Mouse (Mus musculus) liver, adult 2 months (tissue): ENCODE results near the gene Efcab5.

Experiments
- CTCF ChIP-seq: fragments of 200-500 bp; IDR thresholded peaks from 2 replicates; pipeline ENCODE4 v1.5.1; 2011; ENCODE audit warnings: low read depth, low read length, control low read depth
- POLR2A ChIP-seq: fragments of 200-500 bp; IDR thresholded peaks from 2 replicates; pipeline ENCODE4 v1.6.1; 2011; ENCODE audit warnings: low read length, control low read depth; ENCODE audit not compliant: insufficient read depth; ENCODE audit errors: extremely low read depth

DNA sequence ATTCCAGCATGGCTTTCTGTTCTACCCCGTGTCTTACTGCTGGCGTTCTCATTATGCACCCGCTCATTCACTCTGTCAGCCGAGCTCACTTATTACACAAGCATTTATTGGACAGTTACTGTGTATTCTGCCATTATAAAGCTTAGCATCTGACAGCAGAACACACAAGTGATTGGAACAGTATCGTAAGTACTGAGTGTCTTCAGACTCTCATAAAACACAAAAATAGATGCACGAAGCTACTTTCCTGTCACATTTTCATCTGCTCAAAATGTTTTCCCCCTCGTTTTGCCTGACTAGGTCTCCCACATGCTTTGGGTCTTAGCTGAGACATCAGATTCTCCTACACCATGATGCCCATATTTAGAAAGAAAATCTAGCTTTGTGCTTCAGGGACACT lies 14.2 kb downstream of the Efcab5 start:
- no peak for TF ChIP-seq CTCF
- no peak for TF ChIP-seq POLR2A
